Mouse (Mus musculus) hematopoietic stem cell, adult 5-6 weeks (primary cell): ENCODE results near the gene Btbd35f4. TPM values are rescaled to one million over a fixed set of nuclear protein-coding genes. Genes with fewer than 3 reads are reported as not detected.
"Not testable (repeated sequence)": the region's sequence is repeated elsewhere in the genome, so short reads cannot be mapped to it uniquely, and the experiment has no call there.

Experiments used
- ATAC-seq, 2 experiments: fragments of 125-278 bp in 1 of 2; replicated peaks in 1 of 2; 2 replicates each; pipeline ENCODE4 v1.8.0; 2016 to 2017; ENCODE audit warnings: inconsistent platforms in 2 of 2, mild to moderate bottlenecking in 2 of 2, moderate number of reproducible peaks in 2 of 2, low read depth in 1 of 2, moderate TSS enrichment in 1 of 2; ENCODE audit not compliant: low FRiP score in 2 of 2, poor library complexity in 2 of 2, severe bottlenecking in 2 of 2, insufficient read depth in 1 of 2, low TSS enrichment in 1 of 2
- total RNA-seq: library from RNA; stranded (forward); fragments of 172-1452, 232-1000 nt; gene quantifications from 2 replicates; pipeline ENCODE4 v1.2.3, GENCODE M21; 2017

The Btbd35f4 gene
- total RNA-seq: not detected in 2 replicates

DNA sequence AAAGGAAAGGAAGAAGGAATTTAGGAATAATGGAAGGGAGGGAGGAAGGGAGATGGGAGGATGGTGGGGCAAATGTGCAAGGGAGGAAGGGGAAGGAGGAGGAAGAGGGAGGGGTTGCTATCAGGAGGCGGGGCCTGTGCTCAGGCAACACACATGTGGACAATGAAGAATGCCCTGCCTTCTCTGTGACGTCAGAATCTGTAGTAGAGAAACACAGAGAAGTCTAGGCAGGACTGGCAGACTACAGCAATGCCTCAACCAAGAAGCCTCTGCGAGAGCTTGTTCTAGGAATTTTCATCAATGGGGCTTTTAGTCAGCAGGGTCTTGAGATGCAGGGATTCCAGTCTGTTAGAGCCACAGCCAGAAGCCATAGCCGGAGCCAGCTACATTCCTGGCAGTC, at the start of gene Btbd35f4:
Gene Btbd35f4 (plus strand): TSS at position 301 of the 400 bp plus-strand sequence.
- not testable (repeated sequence) for ATAC-seq

- not testable (repeated sequence) for ATAC-seq
Measured at GRCm38 (mm10) chrX:4840016-4840415, 39.7 kb downstream of the Btbd35f4 start.

Other genes with a start within 250 kb of the Btbd35f4 start
- gene Btbd35f27, start 151.6 kb downstream of the Btbd35f4 start, total RNA-seq: not detected in 2 replicates